Mouse (Mus musculus): ENCODE measurements around the gene Zfp280d.

DNA sequence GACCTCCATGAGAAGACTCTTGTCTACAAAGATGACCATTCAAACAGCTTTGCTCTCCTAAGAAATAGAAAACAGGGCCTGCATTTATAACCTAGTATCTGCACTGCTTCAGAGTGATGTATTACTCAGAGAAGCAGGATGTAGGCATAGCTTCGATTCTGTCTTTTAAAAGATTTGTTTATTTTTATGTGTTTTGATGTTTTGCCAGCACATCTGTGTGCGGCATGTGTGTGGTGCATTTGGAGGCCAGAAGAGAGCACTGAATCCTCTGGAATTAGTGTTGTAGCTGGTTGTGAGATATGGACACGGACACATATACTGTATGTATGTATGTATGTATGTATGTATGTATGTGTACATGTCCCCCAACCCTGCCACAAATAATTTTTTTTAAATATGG is 18.0 kb upstream of the Zfp280d start:
- TF ChIP-seq GATA1 (IDR thresholded peaks at IDR 0.05; ENCODE audit: low read length) (no peak), TAL1 (IDR thresholded peaks at IDR 0.05; ENCODE audit: low read length) (no peak)
